8 mouse cellular contexts compared by ENCODE assay signal in genomic region chr5:137684294-137685123, GRCm38 (mm10). TPM values are rescaled to one million over a fixed set of nuclear protein-coding genes. Genes with fewer than 3 reads are reported as not detected.
DNase-seq lines count a peak whose midpoint lies in the region; ATAC-seq lines count a peak whose summit lies in the region.

Gene Agfg2 (minus strand): TSS chr5:137684726.

- peak; percentile 99 for ATAC-seq in forebrain, embryonic 14.5 days
- peak; percentile 99 for ATAC-seq in neural tube, embryonic 15.5 days (ENCODE audit: low FRiP score)

- H3K9me3 ChIP-seq in forebrain, embryonic 14.5 days (replicated peaks; ENCODE audit: control insufficient read depth, low read length): no peaks in the 10 kb centered on the region
- H3K9me3 ChIP-seq in neural tube, embryonic 15.5 days (replicated peaks): no peaks in the 10 kb centered on the region

- H3K36me3 ChIP-seq in forebrain, embryonic 14.5 days (ENCODE audit: control insufficient read depth, insufficient read depth, low read length): no peaks in the 10 kb centered on the region
- H3K36me3 ChIP-seq in neural tube, embryonic 15.5 days: no peaks in the 10 kb centered on the region

- H3K27me3 ChIP-seq in forebrain, embryonic 14.5 days (replicated peaks; ENCODE audit: control insufficient read depth, insufficient read depth, low read length): no peaks in the 10 kb centered on the region
- no peaks in the 10 kb centered on the region for H3K27me3 ChIP-seq in neural tube, embryonic 15.5 days (replicated peaks)

- intact Hi-C loops in heart, postnatal 14 days (cut with DNase I): loop anchor here (2.0 kb wide), 1 partner anchor 62 kb away; no protein-coding TSS in a partner anchor

- H3K4me1 ChIP-seq in forebrain, embryonic 14.5 days (ENCODE audit: control insufficient read depth, insufficient read depth, low read length): peaks cover 10% of the 10 kb centered on the region
- H3K4me1 ChIP-seq in neural tube, embryonic 15.5 days: peaks cover 24% of the 10 kb centered on the region

- peak within 1 kb of the TSS; percentile 75 for H3K4me3 ChIP-seq in forebrain, embryonic 14.5 days (ENCODE audit: low read depth, low read length)
- H3K4me3 ChIP-seq in neural tube, embryonic 15.5 days (replicated peaks): peak within 1 kb of the TSS; percentile 91

- H3K4me2 ChIP-seq in forebrain, embryonic 14.5 days (ENCODE audit: low read length): peak within 1 kb of the TSS; percentile 78
- H3K4me2 ChIP-seq in neural tube, embryonic 15.5 days: peak within 1 kb of the TSS; percentile 78

- DNase-seq in ES-CJ7 (ENCODE audit: low read depth, low spot score): peak; percentile 100
- peak; percentile 98 for DNase-seq in cerebellum, adult 11 months
- peak; percentile 100 for DNase-seq in forebrain, embryonic 14.5 days (ENCODE audit: low spot score)
- peak; percentile 95 for DNase-seq in heart, postnatal 14 days
- peak; percentile 100 for DNase-seq in layer of hippocampus, adult 11-12 months (ENCODE audit: low spot score)
- peak; percentile 100 for DNase-seq in lung, adult 18-20 months
- peak; percentile 99 for DNase-seq in testis, postnatal 14 days (ENCODE audit: low spot score)

- WGBS in forebrain, embryonic 14.5 days: under 1% methylated on average over 62 of the region's 62 CpGs
- WGBS in neural tube, embryonic 15.5 days: under 1% methylated on average over 59 of the region's 62 CpGs

- H3K27ac ChIP-seq in forebrain, embryonic 14.5 days (ENCODE audit: low read depth, low read length): peak within 1 kb of the TSS; percentile 67; the same call in 1 of the 2 replicates
- peak within 1 kb of the TSS; percentile 87 for H3K27ac ChIP-seq in neural tube, embryonic 15.5 days (replicated peaks)

- peak within 1 kb of the TSS; percentile 73 for H3K9ac ChIP-seq in forebrain, embryonic 14.5 days (ENCODE audit: low read length)
- H3K9ac ChIP-seq in neural tube, embryonic 15.5 days (replicated peaks): peak within 1 kb of the TSS; percentile 81

RNA-seq across cellular contexts. Expression of gene Agfg2, which starts in this region (rescaled TPM):
- 10.4 and 11.8 TPM in 2 replicates for polyA plus RNA-seq in forebrain, embryonic 14.5 days (2014; fragmentation: Nextera tagmentation; extraction: Ambion mirVana)
- 10 to 100 TPM; 13.0 to 13.9 TPM for total RNA-seq in heart, postnatal 14 days (2021)
- 20.5 and 21.6 TPM in 2 replicates for polyA plus RNA-seq in neural tube, embryonic 15.5 days (2015; fragmentation: Nextera tagmentation; extraction: Ambion mirVana)

Comparison
In these comparisons a context has a peak if more than half of its experiments do, and no peak if none do; other contexts are left out.
1. Peak in every context shown above with its lines: DNase-seq, ATAC-seq, H3K4me3 ChIP-seq and H3K27ac ChIP-seq.